Mouse (Mus musculus) heart, embryonic 16.5 days (tissue): ENCODE results near the gene Akap12. TPM values are rescaled to one million over a fixed set of nuclear protein-coding genes. Genes with fewer than 3 reads are reported as not detected.

Source experiments
- ATAC-seq: fragments of 200-750 bp; cut with Nextera tagmentation; replicated peaks from 2 replicates; pipeline ENCODE4 v1.8.0; 2017; ENCODE audit warnings: moderate number of reproducible peaks; ENCODE audit not compliant: insufficient read depth, low FRiP score; ENCODE audit errors: extremely low read depth
- H3K27ac ChIP-seq: fragments of 300-500 bp; sonication (generic); 2 replicates; pipeline ENCODE4 v1.5.1; 2014; ENCODE audit warnings: mild to moderate bottlenecking, low read length, control low read depth, moderate library complexity
- H3K27me3 ChIP-seq: fragments of 300-500 bp; sonication (generic); 2 replicates; pipeline ENCODE4 v1.6.1; 2014; ENCODE audit warnings: low read length, mixed read lengths; ENCODE audit not compliant: control insufficient read depth, insufficient read depth
- H3K36me3 ChIP-seq: fragments of 300-500 bp; sonication (generic); 2 replicates; pipeline ENCODE4 v1.6.1; 2014; ENCODE audit not compliant: control insufficient read depth, insufficient read depth
- H3K4me1 ChIP-seq: fragments of 300-500 bp; sonication (generic); 2 replicates; pipeline ENCODE4 v1.6.1; 2014; ENCODE audit warnings: low read length, mixed read lengths; ENCODE audit not compliant: control insufficient read depth, insufficient read depth
- H3K4me2 ChIP-seq: fragments of 300-500 bp; sonication (generic); 2 replicates; pipeline ENCODE4 v1.6.1; 2014; ENCODE audit warnings: low read depth, mild to moderate bottlenecking, control low read depth, low read length
- H3K4me3 ChIP-seq: fragments of 300-500 bp; sonication (generic); 2 replicates; pipeline ENCODE4 v1.5.1; 2014; ENCODE audit warnings: mild to moderate bottlenecking, control low read depth, low read length
- H3K9ac ChIP-seq: fragments of 300-500 bp; sonication (generic); 2 replicates; pipeline ENCODE4 v1.6.1; 2014; ENCODE audit warnings: low read length, control low read depth
- H3K9me3 ChIP-seq: fragments of 300-500 bp; sonication (generic); replicated peaks from 2 replicates; pipeline ENCODE4 v1.6.1; 2016; ENCODE audit warnings: low read length; ENCODE audit not compliant: control insufficient read depth
- WGBS: fragments of 180-500 bp; shearing (Covaris S2); extraction: QIAGEN DNeasy Blood & Tissue Kit; methylation state at CpG from one replicate; pipeline ENCODE4 v1.1.7; 2014; 5-methylcytosine and 5-hydroxymethylcytosine counted together
- polyA plus RNA-seq: library from polyadenylated mRNA; unstranded; fragments of >200 nt; fragmentation: Nextera tagmentation; extraction: Ambion mirVana; gene quantifications from 2 replicates; pipeline ENCODE4 v1.2.1, GENCODE M21; 2015

Akap12 gene
- 40.6 and 43.5 TPM in 2 replicates for polyA plus RNA-seq

- no peaks in the 10 kb centered on the region for H3K9me3 ChIP-seq
- peak within 1 kb of the TSS; percentile 75 for H3K9ac ChIP-seq
- under 1% methylated on average over 53 of the region's 54 CpGs for WGBS
- peak; percentile 59 for ATAC-seq
- peak within 1 kb of the TSS; percentile 68 for H3K4me3 ChIP-seq
- peak within 1 kb of the TSS; percentile 52 for H3K27ac ChIP-seq
- peaks cover 7% of the 10 kb centered on the region for H3K4me1 ChIP-seq
- H3K4me2 ChIP-seq = peak within 1 kb of the TSS; percentile 93
- H3K27me3 ChIP-seq = no peaks in the 10 kb centered on the region
- H3K36me3 ChIP-seq = no peaks in the 10 kb centered on the region
Measured at GRCm38 (mm10) chr10:4266041-4266930, at the start of gene Akap12. Akap12 (plus strand) TSS chr10:4266380.

GRCm38 (mm10) chr10:4230563-4231359 lies 35.4 kb upstream of the Akap12 start:
- Histone ChIP-seq H3K9me3 (no peaks in the 10 kb centered on the region), H3K27ac (no peak overlapping the region), H3K4me2 (no peak overlapping the region), H3K4me3 (no peak overlapping the region), H3K9ac (no peak overlapping the region), H3K36me3 (no peaks in the 10 kb centered on the region), H3K27me3 (no peaks in the 10 kb centered on the region), H3K4me1 (peaks cover 7% of the 10 kb centered on the region)
- 74% methylated on average over 17 of the region's 17 CpGs for WGBS
- ATAC-seq = no peak

- WGBS = 17% methylated on average over 9 of the region's 9 CpGs
- Histone ChIP-seq H3K27me3 (no peaks in the 10 kb centered on the region), H3K27ac (no peak overlapping the region), H3K9me3 (no peaks in the 10 kb centered on the region), H3K36me3 (no peaks in the 10 kb centered on the region), H3K4me2 (no peak overlapping the region), H3K4me1 (peaks cover 7% of the 10 kb centered on the region), H3K9ac (no peak overlapping the region), H3K4me3 (no peak overlapping the region)
- ATAC-seq = peak; percentile 45; the same call in 1 of the 2 replicates
Measured at GRCm38 (mm10) chr10:4233102-4233501, 33.1 kb upstream of the Akap12 start.

- WGBS = 64% methylated on average over 5 of the region's 5 CpGs
Measured at GRCm38 (mm10) chr10:4239794-4240574, 26.2 kb upstream of the Akap12 start.

GRCm38 (mm10) chr10:4243591-4244300 lies 22.4 kb upstream of the Akap12 start:
- H3K27me3 ChIP-seq = no peaks in the 10 kb centered on the region
- H3K36me3 ChIP-seq = no peaks in the 10 kb centered on the region
- H3K4me2 ChIP-seq = no peak overlapping the region
- no peak for ATAC-seq
- no peaks in the 10 kb centered on the region for H3K9me3 ChIP-seq
- no peak overlapping the region for H3K9ac ChIP-seq
- no peak overlapping the region for H3K4me3 ChIP-seq
- 85% methylated on average over 16 of the region's 16 CpGs for WGBS
- H3K4me1 ChIP-seq = 0 out of 2 replicates have a peak, but pooled peaks cover 2% of the 10 kb centered on the region
- no peak overlapping the region for H3K27ac ChIP-seq

More at GRCm38 (mm10) chr10:4239794-4240574, 26.2 kb upstream of the Akap12 start:
- H3K36me3 ChIP-seq = no peaks in the 10 kb centered on the region
- H3K4me3 ChIP-seq = no peak overlapping the region
- 0 out of 2 replicates have a peak, but pooled peaks cover 2% of the 10 kb centered on the region for H3K4me1 ChIP-seq
- no peaks in the 10 kb centered on the region for H3K27me3 ChIP-seq
- H3K27ac ChIP-seq = no peak overlapping the region
- no peak for ATAC-seq
- H3K9me3 ChIP-seq = no peaks in the 10 kb centered on the region
- H3K9ac ChIP-seq = no peak overlapping the region
- no peak overlapping the region for H3K4me2 ChIP-seq

- WGBS = 60% methylated on average over 2 of the region's 2 CpGs
- Histone ChIP-seq H3K4me3 (no peak overlapping the region), H3K4me1 (0 out of 2 replicates have a peak, but pooled peaks cover 2% of the 10 kb centered on the region), H3K9me3 (no peaks in the 10 kb centered on the region), H3K9ac (no peak overlapping the region), H3K27ac (no peak overlapping the region), H3K4me2 (no peak overlapping the region), H3K36me3 (no peaks in the 10 kb centered on the region), H3K27me3 (no peaks in the 10 kb centered on the region)
- ATAC-seq = no peak
Measured at GRCm38 (mm10) chr10:4245812-4246211, 20.4 kb upstream of the Akap12 start.

- H3K9me3 ChIP-seq = no peaks in the 10 kb centered on the region
- 85% methylated on average over 7 of the region's 7 CpGs for WGBS
- H3K4me1 ChIP-seq = 0 out of 2 replicates have a peak, but pooled peaks cover 2% of the 10 kb centered on the region
- ATAC-seq = no peak
- no peak overlapping the region for H3K4me2 ChIP-seq
- H3K27ac ChIP-seq = no peak overlapping the region
- no peaks in the 10 kb centered on the region for H3K27me3 ChIP-seq
- H3K4me3 ChIP-seq = no peak overlapping the region
- no peak overlapping the region for H3K9ac ChIP-seq
- H3K36me3 ChIP-seq = no peaks in the 10 kb centered on the region
Measured at GRCm38 (mm10) chr10:4246407-4246806, 19.8 kb upstream of the Akap12 start.

GRCm38 (mm10) chr10:4249235-4249845 lies 16.8 kb upstream of the Akap12 start:
- Histone ChIP-seq H3K9me3 (no peaks in the 10 kb centered on the region), H3K4me2 (no peak overlapping the region), H3K36me3 (no peaks in the 10 kb centered on the region), H3K27me3 (no peaks in the 10 kb centered on the region), H3K4me1 (no peaks in the 10 kb centered on the region), H3K27ac (no peak overlapping the region), H3K9ac (no peak overlapping the region), H3K4me3 (no peak overlapping the region)
- no peak for ATAC-seq
- WGBS = 44% methylated on average over 4 of the region's 4 CpGs
